Mouse (Mus musculus) CD8-positive naive resting alpha-beta T cell, adult 2 months (primary cell): ENCODE measurements around the gene Baiap2l2.
A peak's percentile ranks its signal among the peaks of the same experiment; 100 is the strongest.
"Not testable (repeated sequence)": the region's sequence is repeated elsewhere in the genome, so short reads cannot be mapped to it uniquely, and the experiment has no call there.

Experiments
- DNase-seq, 2 experiments: peaks; one replicate each; pipeline ENCODE4 v3.0.0; 2022; ENCODE audit warnings: low read depth in 2 of 2, low spot score in 2 of 2

Baiap2l2 gene

GRCm38 (mm10) chr15:79262375-79262774 is 23.0 kb downstream of the Baiap2l2 start:
- DNase-seq = no peak

GRCm38 (mm10) chr15:79261757-79262156 is 23.6 kb downstream of the Baiap2l2 start:
- DNase-seq = no peak

GRCm38 (mm10) chr15:79261095-79261725 is 24.1 kb downstream of the Baiap2l2 start:
- peak in 1 of 2 experiments; percentile 18 for DNase-seq

GRCm38 (mm10) chr15:79258521-79258920 is 26.8 kb downstream of the Baiap2l2 start:
- no peak for DNase-seq

- DNase-seq = no peak
These were observed 30.7 kb downstream of the Baiap2l2 start, which contains the start of gene Slc16a8 for GRCm38 (mm10) chr15:79254661-79255060. Slc16a8 (minus strand) TSS chr15:79254761.

- no peak for DNase-seq
These were observed 32.8 kb downstream of the Baiap2l2 start for GRCm38 (mm10) chr15:79252580-79252979.

GRCm38 (mm10) chr15:79251781-79252491 is 33.4 kb downstream of the Baiap2l2 start:
- no peak for DNase-seq

GRCm38 (mm10) chr15:79251168-79251567 is 34.2 kb downstream of the Baiap2l2 start:
- no peak for DNase-seq

GRCm38 (mm10) chr15:79250236-79250635 is 35.1 kb downstream of the Baiap2l2 start:
- DNase-seq = no peak

- no peak for DNase-seq
These were observed 40.0 kb downstream of the Baiap2l2 start for GRCm38 (mm10) chr15:79245321-79245720.

GRCm38 (mm10) chr15:79244071-79244893 is 41.1 kb downstream of the Baiap2l2 start:
- DNase-seq = no peak

- DNase-seq = peak; percentile 88 to 93
These were observed 41.9 kb downstream of the Baiap2l2 start for GRCm38 (mm10) chr15:79243234-79244042.

GRCm38 (mm10) chr15:79242574-79243233 is 42.6 kb downstream of the Baiap2l2 start:
- DNase-seq = no peak

GRCm38 (mm10) chr15:79238036-79238435 is 47.3 kb downstream of the Baiap2l2 start:
- no peak for DNase-seq

- DNase-seq = no peak
These were observed 50.1 kb downstream of the Baiap2l2 start for GRCm38 (mm10) chr15:79235268-79235667.

GRCm38 (mm10) chr15:79229058-79229821 is 56.1 kb downstream of the Baiap2l2 start, which contains the start of the genes Pick1 and Gm49486:
Pick1 (plus strand) TSS chr15:79229173.
Gm49486 (plus strand) TSS chr15:79229391.
- peak; percentile 80 to 87 for DNase-seq

GRCm38 (mm10) chr15:79225780-79226179 is 59.6 kb downstream of the Baiap2l2 start:
- DNase-seq = not testable (repeated sequence)

GRCm38 (mm10) chr15:79224685-79225084 is 60.7 kb downstream of the Baiap2l2 start:
- peak; percentile 80 to 82 for DNase-seq

GRCm38 (mm10) chr15:79223641-79224040 is 61.7 kb downstream of the Baiap2l2 start:
- no peak for DNase-seq
